Mouse (Mus musculus): ENCODE measurements around the gene Eif3k.

DNA sequence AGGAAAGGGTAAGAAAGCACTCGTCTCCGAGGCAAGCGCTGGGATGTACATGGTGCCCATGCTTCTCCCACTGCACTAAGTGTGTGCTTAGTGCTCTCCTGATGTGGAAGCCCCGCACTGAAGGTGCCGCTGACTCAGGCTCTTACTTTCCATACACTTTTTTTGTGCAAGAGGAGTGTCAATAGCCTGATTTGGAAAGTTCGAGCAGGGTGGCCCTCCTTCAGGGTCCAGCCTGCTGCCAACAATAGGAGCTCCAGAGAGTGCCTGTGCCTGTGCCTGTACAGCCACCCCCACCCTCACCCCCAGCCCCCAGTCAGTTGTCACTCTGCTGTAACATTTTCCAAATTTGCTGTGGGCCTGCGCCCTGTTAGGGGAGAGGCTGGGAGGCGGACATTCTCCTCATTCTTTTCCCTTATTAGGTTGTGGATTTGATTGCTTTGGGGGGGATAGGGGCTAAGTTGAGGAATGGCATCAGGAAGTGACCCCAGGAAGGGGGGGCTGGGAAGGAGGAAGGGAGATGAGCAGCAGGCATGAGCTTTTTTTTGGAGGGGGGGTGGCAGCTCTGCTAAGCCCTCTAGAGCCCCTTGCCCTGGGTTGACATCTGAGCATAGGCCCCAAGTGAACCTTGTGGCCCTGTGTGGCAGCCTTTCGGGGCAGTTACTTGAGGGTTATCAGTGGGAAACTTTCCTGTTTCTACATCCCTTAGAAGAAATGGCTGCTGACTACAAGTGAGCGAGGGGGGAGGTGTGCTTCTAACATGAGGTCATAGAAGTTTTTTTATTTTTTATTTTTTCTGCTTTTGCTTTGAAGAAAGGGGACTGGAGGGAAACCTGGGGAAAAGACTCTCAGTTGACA, 36.0 kb downstream of the Eif3k start:
- TF ChIP-seq CTCF (IDR thresholded peaks at IDR 0.05) (no peak), POLR2A (IDR thresholded peaks at IDR 0.05; ENCODE audit: insufficient read depth, low read depth, low read length) (0 out of 2 replicates have a peak, but pooled peaks have one; percentile 5), EP300 (IDR thresholded peaks at IDR 0.05; ENCODE audit: insufficient read depth, low read depth, low read length) (no peak)

Measured in heart, adult 2 months (tissue).